Mouse (Mus musculus): ENCODE data around the gene Igfbp3. TPM values are rescaled to one million over a fixed set of nuclear protein-coding genes. Genes with fewer than 3 reads are reported as not detected.

Igfbp3 gene
- total RNA-seq, 2 experiments from 2014 or later, result 23.2 to 24.7 TPM

GRCm38 (mm10) chr11:7178724-7179123, 35.0 kb downstream of the Igfbp3 start:
- intact Hi-C loops (cut with DNase I), result no loop called here
- no peak for DNase-seq

- no peak for DNase-seq
- intact Hi-C loops (cut with DNase I), result no loop called here
Observed at GRCm38 (mm10) chr11:7173664-7174063, 40.1 kb downstream of the Igfbp3 start.

GRCm38 (mm10) chr11:7169645-7170044, 44.1 kb downstream of the Igfbp3 start:
- intact Hi-C loops (cut with DNase I), result no loop called here
- DNase-seq, result no peak

GRCm38 (mm10) chr11:7164416-7164815, 49.3 kb downstream of the Igfbp3 start:
- intact Hi-C loops (cut with DNase I), result no loop called here
- DNase-seq, result no peak

GRCm38 (mm10) chr11:7161502-7162174, 52.1 kb downstream of the Igfbp3 start:
- DNase-seq, result peak; percentile 18 to 47
- intact Hi-C loops (cut with DNase I), result no loop called here

- peak; percentile 20 to 27 for DNase-seq
- intact Hi-C loops (cut with DNase I), result no loop called here
Observed at GRCm38 (mm10) chr11:7160637-7161101, 53.1 kb downstream of the Igfbp3 start.

- intact Hi-C loops (cut with DNase I), result no loop called here
- DNase-seq, result peak; percentile 9
Observed at GRCm38 (mm10) chr11:7160146-7160545, 53.6 kb downstream of the Igfbp3 start.

- intact Hi-C loops (cut with DNase I), result no loop called here
- DNase-seq, result no peak
Observed at GRCm38 (mm10) chr11:7158196-7158595, 55.5 kb downstream of the Igfbp3 start.

- intact Hi-C loops (cut with DNase I), result no loop called here
- no peak for DNase-seq
Observed at GRCm38 (mm10) chr11:7156427-7156826, 57.3 kb downstream of the Igfbp3 start.

Other genes starting within 250 kb of the Igfbp3 start
- 1 to 10 TPM in 1 of 2 experiments, under 1 TPM in 1; 0.79 to 1.7 TPM for gene Adcy1, start 150.4 kb downstream of the Igfbp3 start, total RNA-seq (2021)
- not detected for gene Gm11985, start 25.4 kb downstream of the Igfbp3 start, total RNA-seq (2021)
- gene Igfbp1, start 16.1 kb downstream of the Igfbp3 start, total RNA-seq (2021), result not detected